Mouse (Mus musculus): ENCODE data around the gene Atad5.

- TF ChIP-seq CTCF (IDR thresholded peaks at IDR 0.05; ENCODE audit: extremely low read depth, insufficient read length, insufficient replicate concordance, low read depth, low read length) (peak; percentile 75; the same call in 1 of the 2 replicates), POLR2A (IDR thresholded peaks at IDR 0.05; ENCODE audit: low read depth, low read length) (no peak)
Measured at GRCm38 (mm10) chr11:80042615-80043418, 46.4 kb upstream of the Atad5 start.

Data from small intestine, adult 2 months (tissue).